Mouse (Mus musculus): Measurements from ENCODE around the gene Parg. TPM values are rescaled to one million over a fixed set of nuclear protein-coding genes. Genes with fewer than 3 reads are reported as not detected.

Gene Parg
- polyA plus RNA-seq, 1 experiment from 2014 or later: 23.9 TPM

DNA sequence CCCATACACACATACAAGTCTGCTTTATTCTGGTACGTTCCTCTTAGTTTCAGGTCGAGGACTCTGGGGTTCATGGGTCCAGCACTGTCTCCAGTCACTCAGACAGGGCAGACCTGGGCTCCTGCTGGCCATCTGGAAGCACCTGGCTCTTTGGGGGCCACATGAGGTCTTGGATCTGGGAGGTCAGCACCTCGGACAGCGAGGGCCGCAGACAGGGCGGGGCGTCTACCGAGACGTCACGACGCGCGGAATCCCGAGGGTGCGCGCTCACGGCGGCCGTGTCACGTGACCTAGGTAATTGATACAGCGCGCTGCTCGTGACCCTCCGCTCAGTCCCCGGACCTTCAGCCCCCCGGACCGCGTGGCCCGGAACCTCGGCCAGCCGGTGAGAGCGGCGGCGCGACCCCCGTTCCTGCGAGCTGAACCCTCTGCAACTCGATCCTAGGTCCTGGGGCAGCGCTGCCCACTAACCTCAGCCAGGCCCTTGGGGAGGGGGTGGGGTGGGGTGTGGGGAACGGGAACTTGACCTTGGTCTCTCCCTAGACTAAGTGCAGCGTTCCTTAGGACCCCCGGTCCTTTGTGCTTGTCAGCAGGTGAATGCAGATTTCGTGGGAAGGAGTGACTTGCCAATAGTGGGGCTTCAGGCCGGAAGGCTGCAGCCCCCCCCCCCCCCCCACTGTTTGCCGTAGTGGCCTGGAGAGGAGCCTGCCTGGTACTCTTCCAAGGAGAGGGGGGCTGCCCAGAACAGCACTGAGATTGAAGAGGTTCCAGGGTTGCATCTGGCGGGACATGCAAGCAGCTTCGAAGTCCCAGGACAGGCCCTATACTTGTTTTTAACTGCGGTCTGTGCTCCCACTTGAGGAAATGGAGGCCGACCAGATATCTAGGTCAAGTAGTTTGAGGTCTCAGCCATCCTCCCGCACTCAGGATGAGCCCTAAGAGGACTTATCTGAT is 120.3 kb downstream of the Parg start, which contains the start of gene Ogdhl:
Ogdhl (plus strand) TSS at position 288 of the 954 bp plus-strand sequence.
- Histone ChIP-seq H3K79me2 (ENCODE audit: inconsistent target) (no peaks in the 10 kb centered on the region), H3K27ac (no peak within 1 kb of the TSS), H3K36me3 (ENCODE audit: inconsistent target) (no peaks in the 10 kb centered on the region), H3K4me3 (ENCODE audit: inconsistent target) (no peak within 1 kb of the TSS)
- WGBS (ENCODE audit: missing documents): 6% methylated on average over 44 of the region's 50 CpGs

GRCm38 (mm10) chr14:32323221-32323620 is 121.5 kb downstream of the Parg start:
- Histone ChIP-seq H3K27ac (no peak overlapping the region), H3K79me2 (ENCODE audit: inconsistent target) (no peaks in the 10 kb centered on the region), H3K36me3 (ENCODE audit: inconsistent target) (no peaks in the 10 kb centered on the region), H3K4me3 (ENCODE audit: inconsistent target) (no peak overlapping the region)
- WGBS (ENCODE audit: missing documents): 84% methylated on average over 5 of the region's 5 CpGs

DNA sequence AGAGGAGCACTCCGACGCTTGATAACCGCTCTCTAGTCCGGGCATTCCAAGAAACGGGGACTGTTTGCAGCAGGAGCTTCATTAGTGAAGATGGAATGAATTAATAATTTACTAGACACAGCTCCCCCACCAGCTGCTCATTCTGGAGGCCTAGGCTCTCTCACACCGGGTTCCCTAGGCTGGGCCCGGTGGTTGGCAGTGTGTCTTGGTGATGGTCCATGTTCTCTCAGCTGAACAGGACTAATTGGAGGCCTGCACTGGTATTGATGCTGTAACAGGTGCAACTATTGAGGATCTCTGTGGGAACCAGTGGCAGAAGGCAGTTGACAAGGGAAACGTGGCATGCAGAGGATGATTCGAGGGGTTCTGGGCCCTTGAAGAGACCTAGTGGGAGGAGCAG is 125.6 kb downstream of the Parg start:
- H3K36me3 ChIP-seq (ENCODE audit: inconsistent target): no peaks in the 10 kb centered on the region
- no peak overlapping the region for H3K27ac ChIP-seq
- no peaks in the 10 kb centered on the region for H3K79me2 ChIP-seq (ENCODE audit: inconsistent target)
- no peak overlapping the region for H3K4me3 ChIP-seq (ENCODE audit: inconsistent target)
- 93% methylated on average over 9 of the region's 9 CpGs for WGBS (ENCODE audit: missing documents)

DNA sequence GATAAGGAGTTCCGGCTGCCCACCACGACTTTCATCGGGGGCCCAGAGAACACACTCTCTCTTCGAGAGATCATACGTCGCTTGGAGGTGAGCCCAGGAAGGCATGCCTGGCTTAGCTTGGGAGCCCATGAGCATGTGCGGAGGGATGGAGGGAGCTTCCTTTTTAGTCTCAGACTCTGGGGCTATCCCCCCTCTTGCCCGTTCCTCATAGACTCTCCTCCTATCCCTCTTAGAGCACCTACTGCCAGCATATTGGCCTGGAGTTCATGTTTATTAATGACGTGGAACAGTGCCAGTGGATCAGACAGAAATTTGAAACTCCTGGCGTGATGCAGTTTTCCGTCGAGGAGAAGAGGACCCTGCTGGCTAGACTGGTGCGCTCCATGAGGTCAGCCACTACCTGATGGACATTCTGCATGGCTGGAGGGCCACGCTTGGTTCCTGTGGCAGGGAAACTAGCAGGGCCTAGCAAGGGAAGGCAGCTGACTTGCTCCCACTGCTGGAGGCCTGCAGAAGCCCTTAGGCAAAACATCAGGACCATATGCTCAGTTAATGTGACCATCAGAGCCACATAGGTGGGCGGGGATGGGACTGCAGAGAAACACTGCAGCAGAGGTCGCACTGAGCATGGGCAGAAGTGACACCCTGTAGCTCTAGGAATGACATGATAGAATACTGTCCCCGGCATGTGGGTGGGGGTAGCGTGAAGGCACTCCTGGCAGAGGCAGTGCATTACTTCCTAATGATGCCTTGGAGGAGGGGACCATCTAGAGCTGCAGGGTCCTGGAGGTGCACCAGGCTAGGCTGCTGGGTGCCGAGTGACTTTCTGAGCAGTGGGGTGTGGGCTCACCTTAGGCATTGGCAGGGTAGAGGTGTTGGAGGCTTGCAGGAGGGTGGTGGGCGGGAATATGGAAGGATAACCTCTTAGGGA is 131.0 kb downstream of the Parg start:
- 93% methylated on average over 19 of the region's 20 CpGs for WGBS (ENCODE audit: missing documents)
- Histone ChIP-seq H3K36me3 (ENCODE audit: inconsistent target) (no peaks in the 10 kb centered on the region), H3K79me2 (ENCODE audit: inconsistent target) (no peaks in the 10 kb centered on the region), H3K27ac (no peak overlapping the region), H3K4me3 (ENCODE audit: inconsistent target) (no peak overlapping the region)

DNA sequence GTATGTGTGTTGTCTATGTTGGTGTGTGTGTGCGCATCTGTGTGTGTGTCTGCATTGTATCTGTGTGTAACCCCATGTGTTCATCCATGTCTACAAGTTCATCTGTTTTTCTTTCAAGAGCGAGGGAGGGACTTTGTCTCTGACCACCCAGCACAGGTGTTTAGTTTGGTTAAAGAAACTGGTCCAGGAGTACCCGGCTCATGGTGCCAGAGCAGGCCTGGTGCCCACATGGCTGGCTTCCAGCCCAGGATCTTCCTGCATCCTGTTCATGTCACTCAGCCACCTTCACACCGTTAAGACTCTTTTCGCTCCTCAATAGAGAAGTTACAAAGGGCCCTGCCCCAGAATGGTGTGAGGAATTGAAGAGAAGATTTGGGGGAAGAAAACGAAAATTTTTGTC is 134.3 kb downstream of the Parg start:
- WGBS (ENCODE audit: missing documents): 49% methylated on average over 6 of the region's 6 CpGs
- Histone ChIP-seq H3K27ac (no peak overlapping the region), H3K79me2 (ENCODE audit: inconsistent target) (no peaks in the 10 kb centered on the region), H3K4me3 (ENCODE audit: inconsistent target) (no peak overlapping the region), H3K36me3 (ENCODE audit: inconsistent target) (no peaks in the 10 kb centered on the region)

DNA sequence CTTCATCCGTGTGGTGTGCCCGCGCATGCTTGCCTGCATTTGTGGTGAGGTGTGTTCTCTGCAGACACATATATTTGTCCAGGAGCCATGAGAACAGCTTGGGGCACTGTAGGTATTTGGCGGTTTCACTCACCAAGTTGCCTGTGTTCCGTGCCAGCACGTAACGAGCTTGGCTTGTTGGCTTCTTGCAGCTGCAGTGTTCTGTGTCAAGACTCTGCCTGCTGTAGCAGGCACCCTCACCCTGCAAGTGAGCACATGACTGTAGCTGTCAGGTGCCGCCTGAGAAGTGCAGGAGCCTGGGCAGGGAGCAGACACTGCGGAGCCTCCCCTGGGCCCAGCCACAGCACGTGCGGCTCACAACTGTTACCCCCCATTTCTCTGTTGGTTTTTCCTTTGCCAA is 134.8 kb downstream of the Parg start:
- whole genome bisulfite sequencing (ENCODE audit: missing documents): 90% methylated on average over 11 of the region's 11 CpGs
- no peaks in the 10 kb centered on the region for H3K36me3 ChIP-seq (ENCODE audit: inconsistent target)

GRCm38 (mm10) chr14:32341823-32342222 is 140.1 kb downstream of the Parg start:
- Histone ChIP-seq H3K4me3 (ENCODE audit: inconsistent target) (no peak overlapping the region), H3K27ac (no peak overlapping the region), H3K36me3 (ENCODE audit: inconsistent target) (no peaks in the 10 kb centered on the region), H3K79me2 (ENCODE audit: inconsistent target) (no peaks in the 10 kb centered on the region)
- 81% methylated on average over 7 of the region's 7 CpGs for WGBS (ENCODE audit: missing documents)

More for the DNA sequence above, 134.8 kb downstream of the Parg start:
- Histone ChIP-seq H3K27ac (no peak overlapping the region), H3K4me3 (ENCODE audit: inconsistent target) (no peak overlapping the region), H3K79me2 (ENCODE audit: inconsistent target) (no peaks in the 10 kb centered on the region)

GRCm38 (mm10) chr14:32344176-32344575 is 142.4 kb downstream of the Parg start:
- Histone ChIP-seq H3K36me3 (ENCODE audit: inconsistent target) (no peaks in the 10 kb centered on the region), H3K27ac (no peak overlapping the region), H3K79me2 (ENCODE audit: inconsistent target) (no peaks in the 10 kb centered on the region), H3K4me3 (ENCODE audit: inconsistent target) (no peak overlapping the region)
- WGBS (ENCODE audit: missing documents): 93% methylated on average over 7 of the region's 7 CpGs

DNA sequence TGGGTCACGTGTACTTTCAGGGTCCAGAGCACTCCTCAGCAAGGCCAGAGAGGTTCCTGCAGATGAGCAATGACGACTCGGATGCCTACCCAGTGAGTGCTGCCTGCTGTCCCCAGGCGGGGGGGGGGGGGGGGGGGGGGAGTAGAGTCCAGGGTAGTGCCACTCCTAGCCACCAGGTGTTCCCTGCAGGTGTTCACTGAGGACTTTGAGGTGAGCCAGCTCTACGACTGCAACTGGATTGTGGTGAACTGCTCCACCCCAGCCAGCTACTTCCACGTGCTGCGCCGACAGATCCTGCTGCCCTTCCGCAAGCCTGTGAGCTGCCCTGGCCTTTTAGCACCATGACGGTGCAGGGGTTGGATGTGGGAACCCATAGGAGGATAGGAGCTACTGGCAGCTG is 142.9 kb downstream of the Parg start:
- no peak overlapping the region for H3K4me3 ChIP-seq (ENCODE audit: inconsistent target)
- WGBS (ENCODE audit: missing documents): 89% methylated on average over 7 of the region's 10 CpGs
- no peaks in the 10 kb centered on the region for H3K36me3 ChIP-seq (ENCODE audit: inconsistent target)
- no peak overlapping the region for H3K27ac ChIP-seq
- H3K79me2 ChIP-seq (ENCODE audit: inconsistent target): no peaks in the 10 kb centered on the region

Other genes with a start within 250 kb of the Parg start
- not detected in 3 replicates for gene Galnt15, start 173.0 kb upstream of the Parg start, polyA plus RNA-seq (2018)
- 7.6 to 12.3 TPM (median 8.1 TPM) in 3 replicates for gene Oxnad1, start 116.6 kb upstream of the Parg start, polyA plus RNA-seq (2018)
- gene Dph3, start 116.2 kb upstream of the Parg start, polyA plus RNA-seq (2018): 21.6 to 27.2 TPM (median 25.1 TPM) in 3 replicates
- not detected in 3 replicates for gene Msmb, start 59.9 kb upstream of the Parg start, polyA plus RNA-seq (2018)
- 137 to 536 TPM (median 493 TPM) in 3 replicates for gene Ncoa4, start 42.1 kb upstream of the Parg start, polyA plus RNA-seq (2018)
- 85.3 to 157 TPM (median 86.3 TPM) in 3 replicates for gene Timm23, start 51 bp upstream of the Parg start, polyA plus RNA-seq (2018)
- gene Ogdhl, start 120.1 kb downstream of the Parg start, polyA plus RNA-seq (2018): 0.07 to 0.14 TPM in 2 of 3 replicates, not detected in the other
- not detected in 3 replicates for gene 1700024G13Rik, start 186.4 kb downstream of the Parg start, polyA plus RNA-seq (2018)

Measured in macrophage (primary cell).